Mouse (Mus musculus): ENCODE measurements around the gene Rhbdd3. TPM values are rescaled to one million over a fixed set of nuclear protein-coding genes. Genes with fewer than 3 reads are reported as not detected.

Rhbdd3 gene
- polyA plus RNA-seq, 1 experiment from 2014 or later: 49.5 TPM

Other genes starting within 250 kb of the Rhbdd3 start
- 63.6 and 66.8 TPM in 2 replicates for gene Nf2, start 249.4 kb upstream of the Rhbdd3 start, polyA plus RNA-seq (2015; fragmentation: Nextera tagmentation; extraction: Ambion mirVana)
- 150 and 152 TPM in 2 replicates for gene Nipsnap1, start 225.0 kb upstream of the Rhbdd3 start, polyA plus RNA-seq (2015; fragmentation: Nextera tagmentation; extraction: Ambion mirVana)
- 58.2 and 59.7 TPM in 2 replicates for gene Thoc5, start 203.6 kb upstream of the Rhbdd3 start, polyA plus RNA-seq (2015; fragmentation: Nextera tagmentation; extraction: Ambion mirVana)
- gene Nefh, start 150.9 kb upstream of the Rhbdd3 start, polyA plus RNA-seq (2015; fragmentation: Nextera tagmentation; extraction: Ambion mirVana): 3.6 and 3.9 TPM in 2 replicates
- gene Ap1b1, start 112.1 kb upstream of the Rhbdd3 start, polyA plus RNA-seq (2015; fragmentation: Nextera tagmentation; extraction: Ambion mirVana): 110 and 113 TPM in 2 replicates
- 0.77 and 1.3 TPM in 2 replicates for gene Rasl10a, start 40.8 kb upstream of the Rhbdd3 start, polyA plus RNA-seq (2015; fragmentation: Nextera tagmentation; extraction: Ambion mirVana)
- gene Gas2l1, start 33.6 kb upstream of the Rhbdd3 start, polyA plus RNA-seq (2015; fragmentation: Nextera tagmentation; extraction: Ambion mirVana): 25.2 and 26.1 TPM in 2 replicates
- gene Ewsr1, start 340 bp downstream of the Rhbdd3 start, polyA plus RNA-seq (2015; fragmentation: Nextera tagmentation; extraction: Ambion mirVana): 635 and 653 TPM in 2 replicates
- 9.3 and 10.3 TPM in 2 replicates for gene Emid1, start 53.3 kb downstream of the Rhbdd3 start, polyA plus RNA-seq (2015; fragmentation: Nextera tagmentation; extraction: Ambion mirVana)
- 5.2 and 6.0 TPM in 2 replicates for gene Kremen1, start 162.6 kb downstream of the Rhbdd3 start, polyA plus RNA-seq (2015; fragmentation: Nextera tagmentation; extraction: Ambion mirVana)

All from midbrain, embryonic 15.5 days (tissue).